Mouse (Mus musculus) testis, adult 2 months (tissue): ENCODE results near the gene Limd2. TPM values are rescaled to one million over a fixed set of nuclear protein-coding genes. Genes with fewer than 3 reads are reported as not detected.
"Not testable (repeated sequence)": the region's sequence is repeated elsewhere in the genome, so short reads cannot be mapped to it uniquely, and the experiment has no call there.

Experiments
- H3K27ac ChIP-seq: fragments of 200-500 bp; 2 replicates; pipeline ENCODE4 v1.5.1; 2012; ENCODE audit warnings: low read depth, low read length; ENCODE audit not compliant: control insufficient read depth, insufficient read depth
- H3K27me3 ChIP-seq: fragments of 200-500 bp; 2 replicates; pipeline ENCODE4 v1.6.1; 2012; ENCODE audit warnings: mild to moderate bottlenecking, low read length, moderate library complexity; ENCODE audit not compliant: control insufficient read depth, insufficient read depth
- H3K36me3 ChIP-seq: fragments of 200-500 bp; 2 replicates; pipeline ENCODE4 v1.6.1; 2012; ENCODE audit warnings: mild to moderate bottlenecking, low read length; ENCODE audit not compliant: control insufficient read depth, insufficient read depth
- H3K4me1 ChIP-seq: fragments of 200-500 bp; 2 replicates; pipeline ENCODE4 v1.6.1; 2012; ENCODE audit warnings: low read length; ENCODE audit not compliant: control insufficient read depth, insufficient read depth
- H3K4me3 ChIP-seq: fragments of 200-500 bp; 2 replicates; pipeline ENCODE4 v1.5.1; 2012; ENCODE audit warnings: low read depth, mild to moderate bottlenecking, low read length, moderate library complexity, mixed read lengths; ENCODE audit not compliant: control insufficient read depth
- CTCF ChIP-seq: fragments of 200-500 bp; IDR thresholded peaks from 2 replicates; pipeline ENCODE4 v1.5.1; 2012; ENCODE audit warnings: low read depth, mild to moderate bottlenecking, inconsistent platforms, low read length, moderate library complexity; ENCODE audit not compliant: control insufficient read depth, insufficient read depth, insufficient replicate concordance
- POLR2A ChIP-seq: fragments of 200-500 bp; IDR thresholded peaks from 2 replicates; pipeline ENCODE4 v1.6.1; 2012; ENCODE audit warnings: low read depth, mild to moderate bottlenecking, inconsistent platforms, low read length, moderate library complexity; ENCODE audit not compliant: control insufficient read depth
- polyA plus RNA-seq: library from polyadenylated mRNA; depleted of rRNA; stranded (reverse); fragments of >200 nt; gene quantifications from 2 replicates; pipeline ENCODE4 v1.2.3, GENCODE M21; 2012; rRNA removed

Gene Limd2
- 1,077 and 1,168 TPM in 2 replicates for polyA plus RNA-seq

DNA sequence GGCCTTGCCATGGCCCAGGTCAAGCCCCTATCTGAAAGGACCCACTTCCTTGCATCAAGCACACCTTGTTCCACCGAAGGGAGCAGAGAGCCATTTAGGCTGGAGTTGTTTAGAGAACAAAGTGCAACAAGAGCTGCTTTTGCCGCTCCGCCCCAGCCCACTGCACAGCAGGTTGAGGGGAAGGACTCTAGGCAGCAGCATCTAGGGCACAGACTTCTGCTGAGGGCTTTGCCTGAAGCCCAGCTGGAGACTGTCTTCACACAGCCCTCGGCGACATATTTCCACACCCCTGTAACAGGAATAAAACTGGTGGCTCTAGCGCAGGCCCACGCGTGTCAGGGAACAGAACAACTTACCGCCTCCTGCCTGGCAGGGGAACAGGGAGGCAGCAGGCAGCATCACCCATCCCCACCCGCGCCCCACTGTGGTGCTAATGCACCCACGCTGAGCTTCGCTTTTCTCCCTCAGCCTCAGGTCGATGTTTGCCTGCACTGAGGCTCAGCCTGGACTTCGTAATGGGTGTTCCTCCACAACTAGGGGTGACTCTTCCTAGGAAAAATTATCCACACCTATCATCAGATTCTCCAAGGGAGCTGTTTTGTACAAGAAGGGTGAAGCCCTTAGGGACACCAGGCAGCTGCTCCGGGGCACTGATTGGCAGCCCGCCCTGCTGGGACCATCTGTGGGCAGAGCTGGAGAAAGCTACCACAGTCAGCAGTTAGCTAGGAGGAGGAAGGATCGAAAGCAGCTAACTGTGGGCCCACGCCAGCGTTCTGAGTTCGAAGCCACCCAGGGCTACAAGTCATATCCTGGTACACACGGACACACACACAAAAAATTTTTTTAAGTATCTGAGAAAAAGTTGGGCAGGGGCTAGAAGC lies at the start of gene Limd2, which contains the start of gene Gm10840:
Gene Limd2 (minus strand): TSS at position 20 of the 881 bp plus-strand sequence.
Gene Gm10840 (plus strand): TSS at position 10 of the 881 bp plus-strand sequence.
- peaks cover 22% of the 10 kb centered on the region for H3K4me1 ChIP-seq
- peak; percentile 23; the same call in 1 of the 2 replicates for TF ChIP-seq POLR2A
- no peak for TF ChIP-seq CTCF
- peak within 1 kb of the TSS; percentile 87 for H3K4me3 ChIP-seq
- peak within 1 kb of the TSS; percentile 93 for H3K27ac ChIP-seq
- no peaks in the 10 kb centered on the region for H3K27me3 ChIP-seq
- no peaks in the 10 kb centered on the region for H3K36me3 ChIP-seq

- H3K36me3 ChIP-seq = peaks cover 2% of the 10 kb centered on the region
- H3K27ac ChIP-seq = no peak within 1 kb of the TSS
- no peaks in the 10 kb centered on the region for H3K27me3 ChIP-seq
- no peak within 1 kb of the TSS for H3K4me3 ChIP-seq
- no peaks in the 10 kb centered on the region for H3K4me1 ChIP-seq
- no peak for TF ChIP-seq POLR2A
- TF ChIP-seq CTCF = no peak
Observed at GRCm38 (mm10) chr11:106202123-106202465, 41.4 kb upstream of the Limd2 start, which contains the start of gene Strada. TSS of gene Strada (minus strand) at chr11:106202168.

DNA sequence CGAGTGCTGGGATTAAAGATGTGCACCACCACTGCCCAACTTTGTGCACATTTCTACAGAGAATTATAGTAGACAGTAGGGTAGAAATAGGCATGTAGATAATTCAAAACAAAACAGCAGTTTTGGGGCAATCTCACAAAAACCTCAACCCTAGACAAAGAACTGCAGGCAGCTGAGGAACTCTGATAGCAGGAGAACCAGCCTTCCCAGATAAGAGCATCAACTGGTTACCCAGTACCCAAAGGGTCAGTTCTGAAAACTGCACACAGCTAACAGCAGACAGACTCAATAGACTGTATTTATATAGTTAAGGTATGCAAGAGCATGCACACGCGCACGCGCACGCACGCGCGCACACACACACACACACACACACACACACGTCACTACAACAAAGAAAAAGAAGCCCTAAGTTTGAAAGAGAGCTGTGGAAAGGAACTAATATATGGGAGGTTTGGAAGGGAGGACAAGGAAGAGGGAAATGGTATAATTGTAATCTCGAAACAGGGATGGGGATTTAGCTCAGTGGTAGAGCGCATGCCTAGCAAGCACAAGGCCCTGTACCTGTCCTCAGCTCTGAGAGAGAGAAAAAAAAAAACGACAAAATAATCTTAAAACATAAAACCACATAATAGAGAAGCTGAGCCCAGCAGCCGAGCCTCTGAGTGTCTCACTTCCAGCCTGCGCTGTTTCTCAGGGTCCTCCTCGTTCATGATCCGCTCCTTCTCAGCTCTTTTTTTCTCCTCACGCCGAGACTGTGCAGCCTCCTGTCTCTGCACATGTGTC lies 40.9 kb upstream of the Limd2 start:
- Histone ChIP-seq H3K27me3 (no peaks in the 10 kb centered on the region), H3K4me3 (no peak overlapping the region), H3K27ac (no peak overlapping the region), H3K36me3 (peaks cover 2% of the 10 kb centered on the region), H3K4me1 (no peaks in the 10 kb centered on the region)
- no peak for TF ChIP-seq POLR2A
- no peak for TF ChIP-seq CTCF

DNA sequence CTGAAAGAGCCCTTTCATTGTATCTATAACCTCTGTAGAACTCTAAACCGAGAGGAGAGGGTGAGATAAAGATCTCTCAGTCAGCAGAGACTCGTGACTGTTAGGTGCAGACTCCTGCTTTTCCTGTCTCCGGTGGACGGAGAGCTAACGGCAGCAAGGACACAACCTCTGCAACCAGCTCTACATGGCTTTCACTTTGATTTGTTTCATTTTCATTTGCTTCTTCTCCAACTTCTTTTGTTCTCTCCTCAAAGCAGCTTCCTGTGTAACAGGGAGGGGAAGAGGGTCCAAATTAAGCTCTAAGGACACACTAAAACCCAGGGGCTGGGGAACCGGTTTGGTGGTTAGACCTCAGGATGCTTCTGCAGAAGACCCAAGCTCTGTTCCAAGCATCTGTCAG lies 40.1 kb upstream of the Limd2 start:
- Histone ChIP-seq H3K4me1 (no peaks in the 10 kb centered on the region), H3K4me3 (no peak overlapping the region), H3K36me3 (peaks cover 2% of the 10 kb centered on the region), H3K27ac (no peak overlapping the region), H3K27me3 (no peaks in the 10 kb centered on the region)
- TF ChIP-seq CTCF (no peak), POLR2A (no peak)

GRCm38 (mm10) chr11:106199997-106200396 lies 39.3 kb upstream of the Limd2 start:
- H3K4me3 ChIP-seq = peak overlapping the region; percentile 7; the same call in 1 of the 2 replicates
- H3K27ac ChIP-seq, H3K36me3 ChIP-seq, H3K27me3 ChIP-seq, H3K4me1 ChIP-seq: not testable (repeated sequence)

DNA sequence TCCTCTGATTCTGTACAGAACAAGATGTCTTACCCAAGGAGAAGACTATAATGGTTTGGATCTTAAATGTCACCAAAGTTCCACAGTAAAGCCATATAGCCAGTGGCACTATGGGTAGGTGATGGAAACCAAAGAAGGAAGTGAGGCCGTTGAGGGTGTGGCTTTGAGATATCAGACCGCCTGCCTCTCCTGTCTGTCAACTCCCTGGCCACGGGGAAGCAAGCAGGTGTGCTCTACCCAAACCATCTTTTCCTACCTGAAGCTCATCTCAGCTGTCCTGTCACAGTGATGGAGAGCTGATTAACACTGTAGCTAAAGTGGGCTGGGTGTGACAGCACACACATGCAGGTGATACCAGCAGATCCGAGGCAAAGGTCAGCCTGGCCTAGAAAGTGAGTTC lies 37.6 kb upstream of the Limd2 start:
- Histone ChIP-seq H3K36me3 (peaks cover 2% of the 10 kb centered on the region; the same call in 1 of the 2 replicates), H3K27me3 (no peaks in the 10 kb centered on the region), H3K27ac (peak overlapping the region; percentile 49), H3K4me1 (no peaks in the 10 kb centered on the region), H3K4me3 (peak overlapping the region; percentile 31)
- TF ChIP-seq CTCF (no peak), POLR2A (no peak)

- no peaks in the 10 kb centered on the region for H3K4me1 ChIP-seq
- no peak overlapping the region for H3K27ac ChIP-seq
- no peak for TF ChIP-seq POLR2A
- no peak for TF ChIP-seq CTCF
- peaks cover 1% of the 10 kb centered on the region; the same call in 1 of the 2 replicates for H3K36me3 ChIP-seq
- no peak overlapping the region for H3K4me3 ChIP-seq
- H3K27me3 ChIP-seq = no peaks in the 10 kb centered on the region
Observed at GRCm38 (mm10) chr11:106195341-106195740, 34.7 kb upstream of the Limd2 start.
